Mouse (Mus musculus) kidney, adult 2 months (tissue): Measurements from ENCODE around the gene Sel1l. TPM values are rescaled to one million over a fixed set of nuclear protein-coding genes. Genes with fewer than 3 reads are reported as not detected.

Experiments
- DNase-seq: peaks from one replicate; pipeline ENCODE4 v3.0.0; 2021
- H3K27ac ChIP-seq: fragments of 200-500 bp; 2 replicates; pipeline ENCODE4 v1.5.1; 2012; ENCODE audit warnings: low read depth, low read length, control low read depth, inconsistent platforms; ENCODE audit not compliant: insufficient read depth
- H3K27me3 ChIP-seq: fragments of 200-500 bp; replicated peaks from 2 replicates; pipeline ENCODE4 v1.6.1; 2012; ENCODE audit warnings: mild to moderate bottlenecking, moderate library complexity, low read length, inconsistent platforms; ENCODE audit not compliant: control insufficient read depth, insufficient read depth
- H3K36me3 ChIP-seq: fragments of 200-500 bp; 2 replicates; pipeline ENCODE4 v1.6.1; 2012; ENCODE audit warnings: mild to moderate bottlenecking, moderate library complexity, low read length, inconsistent platforms; ENCODE audit not compliant: control insufficient read depth, insufficient read depth
- H3K4me1 ChIP-seq: fragments of 200-500 bp; 2 replicates; pipeline ENCODE4 v1.6.1; 2011; ENCODE audit warnings: low read length; ENCODE audit not compliant: control insufficient read depth, insufficient read depth
- H3K4me3 ChIP-seq: fragments of 200-500 bp; 2 replicates; pipeline ENCODE4 v1.5.1; 2011; ENCODE audit warnings: mild to moderate bottlenecking, low read depth, low read length, control low read depth; ENCODE audit not compliant: insufficient read depth
- CTCF ChIP-seq: fragments of 200-500 bp; conservative IDR thresholded peaks from 2 replicates; pipeline ENCODE4 v1.5.1; 2011; ENCODE audit warnings: low read depth, mild to moderate bottlenecking, control low read depth, low read length, moderate library complexity, mixed read lengths; ENCODE audit not compliant: insufficient read depth, insufficient read length
- POLR2A ChIP-seq: fragments of 200-500 bp; IDR thresholded peaks from one replicate; pipeline ENCODE4 v1.6.1; 2011; ENCODE audit warnings: low read depth, low read length, control low read depth
- WGBS: fragments of 180-500 bp; shearing (Covaris S2); methylation state at CpG from one replicate; pipeline ENCODE4 v1.1.7; 2018; 5-methylcytosine and 5-hydroxymethylcytosine counted together
- polyA plus RNA-seq: library from polyadenylated mRNA; depleted of rRNA; stranded (reverse); fragments of >200 nt; gene quantifications from 2 replicates; pipeline ENCODE4 v1.2.3, GENCODE M21; 2012; rRNA removed

The Sel1l gene
- polyA plus RNA-seq, result 26.9 and 32.3 TPM in 2 replicates

GRCm38 (mm10) chr12:91849045-91849467 lies at the start of gene Sel1l:
Gene Sel1l (minus strand): TSS chr12:91849157.
- under 1% methylated on average over 35 of the region's 35 CpGs for WGBS
- H3K4me3 ChIP-seq, result peak within 1 kb of the TSS; percentile 89
- peak; percentile 100 for DNase-seq
- H3K27ac ChIP-seq, result peak within 1 kb of the TSS; percentile 13; the same call in 1 of the 2 replicates
- H3K4me1 ChIP-seq, result peaks cover 2% of the 10 kb centered on the region; the same call in 1 of the 2 replicates
- H3K27me3 ChIP-seq, result no peaks in the 10 kb centered on the region
- no peaks in the 10 kb centered on the region for H3K36me3 ChIP-seq
- TF ChIP-seq CTCF (no peak), POLR2A (peak; percentile 82)

GRCm38 (mm10) chr12:91892622-91893560 lies 43.9 kb upstream of the Sel1l start:
- Histone ChIP-seq H3K27ac (no peak overlapping the region), H3K27me3 (no peaks in the 10 kb centered on the region), H3K4me1 (no peaks in the 10 kb centered on the region), H3K4me3 (no peak overlapping the region), H3K36me3 (no peaks in the 10 kb centered on the region)
- no peak for DNase-seq
- no peak for TF ChIP-seq CTCF
- 74% methylated on average over 9 of the region's 9 CpGs for WGBS

- Histone ChIP-seq H3K27ac (no peak overlapping the region), H3K36me3 (no peaks in the 10 kb centered on the region), H3K27me3 (no peaks in the 10 kb centered on the region; the same call in 1 of the 2 replicates), H3K4me1 (no peaks in the 10 kb centered on the region), H3K4me3 (no peak overlapping the region)
- TF ChIP-seq POLR2A, result no peak
- TF ChIP-seq CTCF, result no peak
- WGBS, result 75% methylated on average over 13 of the region's 13 CpGs
- no peak for DNase-seq
Observed at GRCm38 (mm10) chr12:91880431-91880830, 31.5 kb upstream of the Sel1l start.

- H3K4me3 ChIP-seq, result no peak overlapping the region
- TF ChIP-seq POLR2A (no peak), CTCF (no peak)
- no peaks in the 10 kb centered on the region for H3K4me1 ChIP-seq
- no peaks in the 10 kb centered on the region; the same call in 1 of the 2 replicates for H3K27me3 ChIP-seq
- DNase-seq, result no peak
- no peaks in the 10 kb centered on the region for H3K36me3 ChIP-seq
- H3K27ac ChIP-seq, result no peak overlapping the region
- WGBS, result 74% methylated on average over 8 of the region's 8 CpGs
Observed at GRCm38 (mm10) chr12:91878912-91879250, 29.9 kb upstream of the Sel1l start.

GRCm38 (mm10) chr12:91878056-91878911 lies 29.3 kb upstream of the Sel1l start:
- DNase-seq, result no peak
- Histone ChIP-seq H3K4me3 (no peak overlapping the region), H3K36me3 (no peaks in the 10 kb centered on the region), H3K4me1 (no peaks in the 10 kb centered on the region), H3K27ac (no peak overlapping the region), H3K27me3 (no peaks in the 10 kb centered on the region; the same call in 1 of the 2 replicates)
- 72% methylated on average over 21 of the region's 21 CpGs for whole genome bisulfite sequencing
- TF ChIP-seq CTCF (no peak), POLR2A (no peak)

GRCm38 (mm10) chr12:91877646-91878045 lies 28.7 kb upstream of the Sel1l start:
- Histone ChIP-seq H3K4me1 (no peaks in the 10 kb centered on the region), H3K27me3 (no peaks in the 10 kb centered on the region; the same call in 1 of the 2 replicates), H3K36me3 (no peaks in the 10 kb centered on the region), H3K4me3 (no peak overlapping the region), H3K27ac (no peak overlapping the region)
- TF ChIP-seq CTCF (peak; percentile 40), POLR2A (no peak)
- DNase-seq, result peak; percentile 27
- 30% methylated on average over 5 of the region's 5 CpGs for WGBS

GRCm38 (mm10) chr12:91870671-91871070 lies 21.7 kb upstream of the Sel1l start:
- Histone ChIP-seq H3K27me3 (no peaks in the 10 kb centered on the region), H3K27ac (no peak overlapping the region), H3K36me3 (no peaks in the 10 kb centered on the region), H3K4me3 (no peak overlapping the region), H3K4me1 (no peaks in the 10 kb centered on the region)
- 91% methylated on average over 11 of the region's 11 CpGs for WGBS
- TF ChIP-seq POLR2A, result no peak
- no peak for TF ChIP-seq CTCF
- no peak for DNase-seq
